Mouse (Mus musculus) midbrain, embryonic 13.5 days (tissue): ENCODE results near the gene Snx12. TPM values are rescaled to one million over a fixed set of nuclear protein-coding genes. Genes with fewer than 3 reads are reported as not detected.

Experiments
- ATAC-seq: fragments of 200-750 bp; cut with Nextera tagmentation; 2 replicates; pipeline ENCODE4 v1.8.0; 2017; ENCODE audit warnings: mild to moderate bottlenecking, moderate TSS enrichment, moderate library complexity
- H3K27ac ChIP-seq: fragments of 300-500 bp; sonication (generic); 2 replicates; pipeline ENCODE4 v1.5.1; 2015; ENCODE audit warnings: inconsistent platforms, mild to moderate bottlenecking, moderate library complexity
- H3K27me3 ChIP-seq: fragments of 300-500 bp; sonication (generic); 2 replicates; pipeline ENCODE4 v1.6.1; 2015; ENCODE audit warnings: mild to moderate bottlenecking, inconsistent platforms
- H3K36me3 ChIP-seq: fragments of 300-500 bp; sonication (generic); 2 replicates; pipeline ENCODE4 v1.6.1; 2015; ENCODE audit warnings: mild to moderate bottlenecking, inconsistent platforms
- H3K4me1 ChIP-seq: fragments of 300-500 bp; sonication (generic); replicated peaks from 2 replicates; pipeline ENCODE4 v1.6.1; 2015; ENCODE audit warnings: inconsistent platforms
- H3K4me2 ChIP-seq: fragments of 300-500 bp; sonication (generic); replicated peaks from 2 replicates; pipeline ENCODE4 v1.6.1; 2015; ENCODE audit warnings: moderate library complexity, mild to moderate bottlenecking, inconsistent platforms
- H3K4me3 ChIP-seq: fragments of 300-500 bp; sonication (generic); replicated peaks from 2 replicates; pipeline ENCODE4 v1.5.1; 2015; ENCODE audit warnings: mild to moderate bottlenecking, inconsistent platforms
- H3K9ac ChIP-seq: fragments of 300-500 bp; sonication (generic); replicated peaks from 2 replicates; pipeline ENCODE4 v1.6.1; 2015; ENCODE audit warnings: mild to moderate bottlenecking, inconsistent platforms
- H3K9me3 ChIP-seq: fragments of 300-500 bp; sonication (generic); 2 replicates; pipeline ENCODE4 v1.6.1; 2016; ENCODE audit warnings: mild to moderate bottlenecking, inconsistent platforms
- WGBS: fragments of 180-500 bp; shearing (Covaris S2); methylation state at CpG from one replicate; pipeline ENCODE4 v1.1.7; 2015; 5-methylcytosine and 5-hydroxymethylcytosine counted together
- polyA plus RNA-seq: library from polyadenylated mRNA; unstranded; fragments of >200 nt; fragmentation: Nextera tagmentation; extraction: Ambion mirVana; gene quantifications from 2 replicates; pipeline ENCODE4 v1.2.1, GENCODE M21; 2015

Snx12 gene
- 53.3 and 55.8 TPM in 2 replicates for polyA plus RNA-seq

- H3K4me1 ChIP-seq: peaks cover 10% of the 10 kb centered on the region
- H3K36me3 ChIP-seq: no peaks in the 10 kb centered on the region
- H3K9ac ChIP-seq: peak within 1 kb of the TSS; percentile 67
- WGBS: 20% methylated on average over 51 of the region's 55 CpGs
- peaks cover 20% of the 10 kb centered on the region; the same call in 1 of the 2 replicates for H3K27me3 ChIP-seq
- H3K4me3 ChIP-seq: peak within 1 kb of the TSS; percentile 54
- H3K9me3 ChIP-seq: no peaks in the 10 kb centered on the region
- peak within 1 kb of the TSS; percentile 60 for H3K4me2 ChIP-seq
- ATAC-seq: peak; percentile 97
- peak within 1 kb of the TSS; percentile 80 for H3K27ac ChIP-seq
Measured at GRCm38 (mm10) chrX:101221834-101222795, at the start of gene Snx12. Gene Snx12 (minus strand): TSS chrX:101222563.

- H3K27ac ChIP-seq: no peak within 1 kb of the TSS
- ATAC-seq: no peak
Measured at GRCm38 (mm10) chrX:101268755-101269124, 46.4 kb upstream of the Snx12 start, which contains the start of gene Gm20489. Gene Gm20489 (minus strand): TSS chrX:101269023.

GRCm38 (mm10) chrX:101268025-101268754 lies 45.8 kb upstream of the Snx12 start, which contains the start of gene Il2rg:
Gene Il2rg (minus strand): TSS chrX:101268255.
- Histone ChIP-seq H3K9me3 (no peaks in the 10 kb centered on the region), H3K9ac (no peak within 1 kb of the TSS), H3K36me3 (no peaks in the 10 kb centered on the region), H3K4me2 (no peak within 1 kb of the TSS), H3K4me1 (no peaks in the 10 kb centered on the region), H3K27ac (no peak within 1 kb of the TSS), H3K4me3 (no peak within 1 kb of the TSS), H3K27me3 (peaks cover 9% of the 10 kb centered on the region; the same call in 1 of the 2 replicates)
- WGBS: 78% methylated on average over 5 of the region's 5 CpGs
- no peak for ATAC-seq

More at GRCm38 (mm10) chrX:101268755-101269124, 46.4 kb upstream of the Snx12 start, which contains the start of gene Gm20489:
- Histone ChIP-seq H3K4me1 (no peaks in the 10 kb centered on the region), H3K4me3 (no peak within 1 kb of the TSS), H3K9ac (no peak within 1 kb of the TSS), H3K27me3 (peaks cover 10% of the 10 kb centered on the region; the same call in 1 of the 2 replicates), H3K4me2 (no peak within 1 kb of the TSS), H3K9me3 (no peaks in the 10 kb centered on the region), H3K36me3 (no peaks in the 10 kb centered on the region)
- 68% methylated on average over 3 of the region's 3 CpGs for WGBS

GRCm38 (mm10) chrX:101266631-101267030 lies 44.3 kb upstream of the Snx12 start:
- no peak overlapping the region for H3K27ac ChIP-seq
- WGBS: 86% methylated on average over 6 of the region's 6 CpGs

GRCm38 (mm10) chrX:101263892-101264291 lies 41.5 kb upstream of the Snx12 start, which contains the start of gene Gm614:
Gene Gm614 (minus strand): TSS chrX:101263992.
- H3K4me2 ChIP-seq: no peak within 1 kb of the TSS
- no peaks in the 10 kb centered on the region for H3K9me3 ChIP-seq
- H3K4me1 ChIP-seq: peaks cover 10% of the 10 kb centered on the region
- H3K9ac ChIP-seq: no peak within 1 kb of the TSS
- no peak for ATAC-seq
- peaks cover 7% of the 10 kb centered on the region; the same call in 1 of the 2 replicates for H3K27me3 ChIP-seq
- no peak within 1 kb of the TSS for H3K27ac ChIP-seq
- 92% methylated on average over 1 of the region's 1 CpGs for WGBS
- H3K4me3 ChIP-seq: no peak within 1 kb of the TSS
- H3K36me3 ChIP-seq: no peaks in the 10 kb centered on the region

More at GRCm38 (mm10) chrX:101266631-101267030, 44.3 kb upstream of the Snx12 start:
- ATAC-seq: no peak
- H3K9me3 ChIP-seq: no peaks in the 10 kb centered on the region
- H3K27me3 ChIP-seq: peaks cover 7% of the 10 kb centered on the region; the same call in 1 of the 2 replicates
- H3K9ac ChIP-seq: no peak overlapping the region
- H3K4me1 ChIP-seq: no peaks in the 10 kb centered on the region
- no peak overlapping the region for H3K4me2 ChIP-seq
- no peaks in the 10 kb centered on the region for H3K36me3 ChIP-seq
- no peak overlapping the region for H3K4me3 ChIP-seq

- Histone ChIP-seq H3K4me1 (peaks cover 10% of the 10 kb centered on the region), H3K4me2 (no peak overlapping the region), H3K27ac (peak overlapping the region; percentile 77), H3K9me3 (no peaks in the 10 kb centered on the region), H3K36me3 (no peaks in the 10 kb centered on the region), H3K27me3 (no peaks in the 10 kb centered on the region), H3K9ac (no peak overlapping the region), H3K4me3 (no peak overlapping the region)
- ATAC-seq: peak; percentile 62; the same call in 1 of the 2 replicates
- 13% methylated on average over 12 of the region's 13 CpGs for WGBS
Measured at GRCm38 (mm10) chrX:101260441-101261325, 38.3 kb upstream of the Snx12 start.

- Histone ChIP-seq H3K9me3 (no peaks in the 10 kb centered on the region), H3K4me3 (no peak overlapping the region), H3K27ac (no peak overlapping the region), H3K36me3 (no peaks in the 10 kb centered on the region), H3K9ac (no peak overlapping the region), H3K27me3 (no peaks in the 10 kb centered on the region), H3K4me2 (no peak overlapping the region), H3K4me1 (peaks cover 19% of the 10 kb centered on the region)
- 88% methylated on average over 13 of the region's 13 CpGs for WGBS
- ATAC-seq: no peak
Measured at GRCm38 (mm10) chrX:101256603-101257002, 34.2 kb upstream of the Snx12 start.

GRCm38 (mm10) chrX:101254740-101255139 lies 32.4 kb upstream of the Snx12 start:
- Histone ChIP-seq H3K9ac (peak overlapping the region; percentile 59), H3K27ac (no peak overlapping the region), H3K4me3 (peak overlapping the region; percentile 54), H3K4me1 (peaks cover 9% of the 10 kb centered on the region), H3K36me3 (no peaks in the 10 kb centered on the region), H3K9me3 (no peaks in the 10 kb centered on the region), H3K4me2 (peak overlapping the region; percentile 77), H3K27me3 (no peaks in the 10 kb centered on the region)
- ATAC-seq: peak; percentile 42
- WGBS: 32% methylated on average over 26 of the region's 26 CpGs

- peak within 1 kb of the TSS; percentile 77 for H3K4me2 ChIP-seq
- H3K9ac ChIP-seq: peak within 1 kb of the TSS; percentile 59
- no peak within 1 kb of the TSS for H3K27ac ChIP-seq
- H3K4me1 ChIP-seq: peaks cover 9% of the 10 kb centered on the region
- 29% methylated on average over 46 of the region's 47 CpGs for WGBS
- H3K27me3 ChIP-seq: no peaks in the 10 kb centered on the region
- ATAC-seq: peak; percentile 94
- H3K4me3 ChIP-seq: peak within 1 kb of the TSS; percentile 54
- H3K9me3 ChIP-seq: no peaks in the 10 kb centered on the region
- no peaks in the 10 kb centered on the region for H3K36me3 ChIP-seq
Measured at GRCm38 (mm10) chrX:101253952-101254729, 31.8 kb upstream of the Snx12 start, which contains the start of gene Foxo4. Gene Foxo4 (plus strand): TSS chrX:101254528.

GRCm38 (mm10) chrX:101245011-101245410 lies 22.6 kb upstream of the Snx12 start:
- Histone ChIP-seq H3K4me3 (no peak overlapping the region), H3K4me2 (no peak overlapping the region), H3K36me3 (no peaks in the 10 kb centered on the region), H3K9ac (no peak overlapping the region), H3K4me1 (no peaks in the 10 kb centered on the region), H3K27ac (no peak overlapping the region), H3K9me3 (no peaks in the 10 kb centered on the region), H3K27me3 (peaks cover 3% of the 10 kb centered on the region; the same call in 1 of the 2 replicates)
- 21% methylated on average over 1 of the region's 1 CpGs for WGBS
- no peak for ATAC-seq
